27 mouse cellular contexts compared by ENCODE assay signal in genomic region chr13:60812768-60813167, GRCm38 (mm10). TPM values are rescaled to one million over a fixed set of nuclear protein-coding genes. Genes with fewer than 3 reads are reported as not detected.
DNase-seq lines count a peak whose midpoint lies in the region; ATAC-seq and TF ChIP-seq lines count a peak whose summit lies in the region.
"Had no signal": no experiment of that assay in that cellular context is flagged by ENCODE, and none has a peak within 500 bp of the region (broad histone marks: within the 10 kb centered on the region; RNA-seq: fewer than 3 reads in every experiment).

No protein-coding gene starts in this region.

- peak; percentile 54 for TF ChIP-seq EP300 in lung, postnatal 0 days (IDR thresholded peaks at IDR 0.05)

- H3K9me3 ChIP-seq in intestine, embryonic 15.5 days = no peaks in the 10 kb centered on the region
- no peaks in the 10 kb centered on the region for H3K9me3 ChIP-seq in intestine, postnatal 0 days (ENCODE audit: control insufficient read depth)
- no peaks in the 10 kb centered on the region for H3K9me3 ChIP-seq in lung, postnatal 0 days (ENCODE audit: low read length)
- H3K9me3 ChIP-seq in intestine, embryonic 16.5 days (ENCODE audit: control insufficient read depth, low read length) = no peaks in the 10 kb centered on the region

- no peak overlapping the region for H3K4me2 ChIP-seq in intestine, embryonic 15.5 days (replicated peaks)
- no peak overlapping the region for H3K4me2 ChIP-seq in intestine, postnatal 0 days (replicated peaks; ENCODE audit: low read depth)
- H3K4me2 ChIP-seq in lung, postnatal 0 days (replicated peaks; ENCODE audit: low read depth, low read length) = no peak overlapping the region
- H3K4me2 ChIP-seq in intestine, embryonic 16.5 days (ENCODE audit: low read depth, low read length) = no peak overlapping the region

- H3K27ac ChIP-seq in intestine, embryonic 15.5 days = no peak overlapping the region
- no peak overlapping the region for H3K27ac ChIP-seq in intestine, postnatal 0 days (ENCODE audit: low read depth, low read length)
- H3K27ac ChIP-seq in lung, postnatal 0 days (ENCODE audit: low read length) = no peak overlapping the region
- no peak overlapping the region for H3K27ac ChIP-seq in intestine, embryonic 16.5 days (ENCODE audit: low read length)

- no peak overlapping the region for H3K4me3 ChIP-seq in intestine, embryonic 15.5 days (replicated peaks)
- H3K4me3 ChIP-seq in intestine, postnatal 0 days (ENCODE audit: low read depth, low read length) = no peak overlapping the region
- H3K4me3 ChIP-seq in lung, postnatal 0 days (ENCODE audit: low read depth, low read length) = no peak overlapping the region
- no peak overlapping the region for H3K4me3 ChIP-seq in intestine, embryonic 16.5 days (ENCODE audit: low read length)

- intact Hi-C loops in heart, postnatal 25 days (cut with DNase I) = loop anchor here (10.0 kb wide), 1 partner anchor 432 kb away; no protein-coding TSS in a partner anchor

- TF ChIP-seq CTCF in intestine, postnatal 0 days (IDR thresholded peaks at IDR 0.05; ENCODE audit: low read depth) = no peak
- TF ChIP-seq CTCF in lung, postnatal 0 days (IDR thresholded peaks at IDR 0.05) = no peak

- no peak for DNase-seq in lung, postnatal 0 days (ENCODE audit: low spot score)
- DNase-seq in lung, postnatal 4 days = no peak
- DNase-seq in heart, postnatal 25 days (ENCODE audit: low spot score) = no peak
- DNase-seq: adrenal gland, adult 2 months; adrenal gland, adult 8-10 months; adrenal gland, postnatal 10 days; adrenal gland, postnatal 14 days; adrenal gland, postnatal 25 days; adrenal gland, postnatal 36 days; B cell, adult 2 months; cerebellum, adult 11 months; cerebellum, adult 11-12 months; cerebellum, adult 18-20 months had no signal

- ATAC-seq in intestine, embryonic 15.5 days = peak; percentile 31; the same call in 1 of the 2 replicates
- ATAC-seq in intestine, postnatal 0 days = no peak
- ATAC-seq in lung, postnatal 0 days = peak; percentile 67
- ATAC-seq in intestine, embryonic 16.5 days = peak; percentile 62
- ATAC-seq: activated CD4-positive, CD25-positive, alpha-beta regulatory T cell, adult 4 months; CD4-positive, CD25-positive, alpha-beta regulatory T cell, adult 4 months; Patski had no signal

- 65% methylated on average over 6 of the region's 6 CpGs for WGBS in intestine, embryonic 15.5 days
- whole genome bisulfite sequencing in intestine, postnatal 0 days = 46% methylated on average over 6 of the region's 6 CpGs
- 50% methylated on average over 6 of the region's 6 CpGs for WGBS in lung, postnatal 0 days
- 69% methylated on average over 6 of the region's 6 CpGs for WGBS in intestine, embryonic 16.5 days

- no peaks in the 10 kb centered on the region for H3K4me1 ChIP-seq in intestine, embryonic 15.5 days (replicated peaks)
- H3K4me1 ChIP-seq in intestine, postnatal 0 days (replicated peaks; ENCODE audit: control insufficient read depth, insufficient read depth, low read length) = no peaks in the 10 kb centered on the region
- H3K4me1 ChIP-seq in lung, postnatal 0 days (ENCODE audit: insufficient read depth, low read depth, low read length) = no peaks in the 10 kb centered on the region
- no peaks in the 10 kb centered on the region for H3K4me1 ChIP-seq in intestine, embryonic 16.5 days (ENCODE audit: control insufficient read depth, insufficient read depth, low read length)

- no peaks in the 10 kb centered on the region for H3K36me3 ChIP-seq in intestine, embryonic 15.5 days
- H3K36me3 ChIP-seq in intestine, postnatal 0 days (ENCODE audit: control insufficient read depth, insufficient read depth) = no peaks in the 10 kb centered on the region
- H3K36me3 ChIP-seq in lung, postnatal 0 days (ENCODE audit: insufficient read depth, low read length) = no peaks in the 10 kb centered on the region
- no peaks in the 10 kb centered on the region for H3K36me3 ChIP-seq in intestine, embryonic 16.5 days (ENCODE audit: control insufficient read depth, insufficient read depth, low read length)
- H3K36me3 ChIP-seq: G1E had no signal

- H3K27me3 ChIP-seq in intestine, embryonic 15.5 days (replicated peaks) = no peaks in the 10 kb centered on the region
- H3K27me3 ChIP-seq in intestine, postnatal 0 days (replicated peaks; ENCODE audit: control insufficient read depth, insufficient read depth, low read length) = no peaks in the 10 kb centered on the region
- no peaks in the 10 kb centered on the region for H3K27me3 ChIP-seq in lung, postnatal 0 days (replicated peaks; ENCODE audit: insufficient read depth, low read length)
- H3K27me3 ChIP-seq in intestine, embryonic 16.5 days (replicated peaks; ENCODE audit: control insufficient read depth, insufficient read depth, low read length) = no peaks in the 10 kb centered on the region
- H3K27me3 ChIP-seq: CH12.LX, Patski had no signal

- H3K9ac ChIP-seq in intestine, embryonic 15.5 days = no peak overlapping the region
- no peak overlapping the region for H3K9ac ChIP-seq in intestine, postnatal 0 days (ENCODE audit: low read depth, low read length)
- no peak overlapping the region for H3K9ac ChIP-seq in lung, postnatal 0 days (replicated peaks; ENCODE audit: low read depth)
- no peak overlapping the region for H3K9ac ChIP-seq in intestine, embryonic 16.5 days (ENCODE audit: low read depth, low read length)

RNA-seq across cellular contexts. Expression of gene Ctsll3, which starts 10.1 kb away (rescaled TPM):
- not detected in 2 replicates for polyA plus RNA-seq in intestine, embryonic 15.5 days (2015; fragmentation: Nextera tagmentation; extraction: Ambion mirVana)
- not detected in 2 replicates for polyA plus RNA-seq in intestine, postnatal 0 days (2015; fragmentation: Nextera tagmentation; extraction: Ambion mirVana)
- polyA plus RNA-seq in lung, postnatal 0 days (2015; fragmentation: Nextera tagmentation; extraction: Ambion mirVana) = not detected in 2 replicates
- not detected in 2 replicates for polyA plus RNA-seq in intestine, embryonic 16.5 days (2015; fragmentation: Nextera tagmentation; extraction: Ambion mirVana)
- not detected for total RNA-seq in heart, postnatal 25 days (2021)
- total RNA-seq: adrenal gland, adult 18-20 months; adrenal gland, adult 2 months; adrenal gland, adult 8-10 months; adrenal gland, postnatal 10 days; adrenal gland, postnatal 14 days; adrenal gland, postnatal 25 days; adrenal gland, postnatal 36 days; adrenal gland, postnatal 4 days; CH12.LX; ES-E14; G1E; MEL had no signal
- polyA plus RNA-seq: activated CD4-positive, CD25-positive, alpha-beta regulatory T cell, adult 4 months; adrenal gland, adult 2 months; brain, embryonic 14.5 days; C2C12; CD4-positive, CD25-positive, alpha-beta regulatory T cell, adult 4 months; G1E; Patski had no signal

RNA-seq across cellular contexts. Expression of gene BC051665, which starts 26.6 kb away (rescaled TPM):
- polyA plus RNA-seq in intestine, embryonic 15.5 days (2015; fragmentation: Nextera tagmentation; extraction: Ambion mirVana) = not detected in 2 replicates
- polyA plus RNA-seq in intestine, postnatal 0 days (2015; fragmentation: Nextera tagmentation; extraction: Ambion mirVana) = not detected in 2 replicates
- not detected in 2 replicates for polyA plus RNA-seq in lung, postnatal 0 days (2015; fragmentation: Nextera tagmentation; extraction: Ambion mirVana)
- not detected in 2 replicates for polyA plus RNA-seq in intestine, embryonic 16.5 days (2015; fragmentation: Nextera tagmentation; extraction: Ambion mirVana)
- not detected for total RNA-seq in heart, postnatal 25 days (2021)
- total RNA-seq: adrenal gland, adult 18-20 months; adrenal gland, adult 2 months; adrenal gland, adult 8-10 months; adrenal gland, postnatal 10 days; adrenal gland, postnatal 14 days; adrenal gland, postnatal 25 days; adrenal gland, postnatal 36 days; adrenal gland, postnatal 4 days; CH12.LX; ES-E14; G1E; MEL had no signal
- polyA plus RNA-seq: activated CD4-positive, CD25-positive, alpha-beta regulatory T cell, adult 4 months; adrenal gland, adult 2 months; brain, embryonic 14.5 days; C2C12; CD4-positive, CD25-positive, alpha-beta regulatory T cell, adult 4 months; G1E; Patski had no signal

RNA-seq across cellular contexts. Expression of gene 4930486L24Rik, which starts 51.5 kb away (rescaled TPM):
- polyA plus RNA-seq in intestine, embryonic 15.5 days (2015; fragmentation: Nextera tagmentation; extraction: Ambion mirVana) = not detected in 2 replicates
- polyA plus RNA-seq in intestine, postnatal 0 days (2015; fragmentation: Nextera tagmentation; extraction: Ambion mirVana) = 0.26 TPM in 1 of 2 replicates, not detected in the other
- polyA plus RNA-seq in lung, postnatal 0 days (2015; fragmentation: Nextera tagmentation; extraction: Ambion mirVana) = 0.32 TPM in 1 of 2 replicates, not detected in the other
- polyA plus RNA-seq in intestine, embryonic 16.5 days (2015; fragmentation: Nextera tagmentation; extraction: Ambion mirVana) = 0.18 and 0.22 TPM in 2 replicates
- under 1 TPM in 1 of 2 experiments, not detected in 1; 0.25 TPM for total RNA-seq in heart, postnatal 25 days (2021)
- total RNA-seq: CH12.LX, G1E, MEL had no signal
- polyA plus RNA-seq: G1E had no signal
